Comparison of ENCODE assay signal across 17 mouse cellular contexts in the genomic region with DNA sequence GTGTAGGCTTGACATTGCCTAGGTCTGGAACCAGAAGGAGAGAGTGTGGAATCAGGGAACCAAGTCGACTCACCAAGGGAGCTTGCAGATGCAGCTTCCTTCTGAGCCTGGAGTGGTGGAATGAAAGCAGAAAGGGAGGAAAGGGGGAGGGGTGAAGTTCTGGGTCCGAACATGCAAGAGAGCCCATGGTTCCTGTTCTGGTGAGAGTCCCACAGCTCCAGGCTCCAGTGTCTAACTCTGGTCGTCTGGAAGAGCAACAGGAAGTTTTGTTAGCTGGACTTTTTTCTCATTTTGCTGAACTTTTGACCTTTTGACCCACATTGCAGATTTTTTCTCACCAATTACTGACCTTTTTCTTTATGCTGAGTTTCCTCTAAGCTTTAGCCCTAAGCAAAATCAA. TPM values are rescaled to one million over a fixed set of nuclear protein-coding genes. Genes with fewer than 3 reads are reported as not detected.
"Had no signal": no experiment of that assay in that cellular context is flagged by ENCODE, and none has a peak within 500 bp of the region (broad histone marks: within the 10 kb centered on the region; RNA-seq: fewer than 3 reads in every experiment).

No protein-coding gene starts in this region.

- H3K4me1 ChIP-seq: midbrain, embryonic 13.5 days had no signal

- H3K4me3 ChIP-seq: layer of hippocampus, adult 2 months; midbrain, embryonic 13.5 days had no signal

- H3K4me2 ChIP-seq: midbrain, embryonic 13.5 days had no signal

- H3K27me3 ChIP-seq: midbrain, embryonic 13.5 days had no signal

- H3K27ac ChIP-seq: kidney, postnatal 0 days; layer of hippocampus, adult 2 months; liver, embryonic 14.5 days; midbrain, embryonic 13.5 days; stomach, postnatal 0 days had no signal

- DNase-seq: kidney, adult 9 months; kidney, postnatal 4 days; left cerebral cortex, postnatal 4 days; lung, adult 2 months; lung, postnatal 36 days; right cerebral cortex, adult 18-20 months; right cerebral cortex, postnatal 25 days; thymus, postnatal 4 days had no signal

- H3K9me3 ChIP-seq: midbrain, embryonic 13.5 days had no signal

- H3K36me3 ChIP-seq: midbrain, embryonic 13.5 days had no signal

- ATAC-seq: lung, postnatal 0 days; midbrain, embryonic 13.5 days had no signal

- H3K9ac ChIP-seq: liver, embryonic 14.5 days; midbrain, embryonic 13.5 days had no signal

RNA-seq across cellular contexts. Expression of a gene that starts 17.7 kb away (rescaled TPM):
- total RNA-seq: megakaryocyte progenitor cell, adult 5-6 weeks; neutrophil, adult 5-6 weeks had no signal
- polyA plus RNA-seq: small intestine, adult 2 months had no signal
